Mouse (Mus musculus): ENCODE measurements around the gene Ctf1.

DNA sequence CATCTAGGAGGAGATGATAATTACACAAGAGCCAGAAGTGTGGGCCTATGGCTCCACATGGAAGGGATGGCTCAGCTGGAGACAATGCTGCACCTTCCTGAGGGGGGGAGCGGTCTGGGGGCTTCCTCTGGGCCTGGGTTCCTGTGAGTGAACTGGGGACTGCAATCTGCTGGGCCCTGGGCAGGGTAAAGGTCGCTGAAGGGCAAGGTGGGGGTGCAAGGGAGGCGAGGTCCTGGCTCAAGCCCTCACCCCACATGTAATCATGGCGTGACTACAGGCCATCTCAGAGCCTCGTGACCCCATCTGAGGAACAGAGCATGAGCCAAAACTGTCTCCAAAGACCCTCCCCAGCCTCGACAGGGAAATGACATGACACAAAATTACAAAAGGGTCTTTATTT lies 7.9 kb upstream of the Ctf1 start:
- no peak for TF ChIP-seq CTCF (IDR thresholded peaks at IDR 0.05; ENCODE audit: extremely low read depth, insufficient read length, insufficient replicate concordance, low read depth, low read length)
- TF ChIP-seq POLR2A (IDR thresholded peaks at IDR 0.05; ENCODE audit: low read depth, low read length): no peak

All from small intestine, adult 2 months (tissue).